Mouse (Mus musculus) liver, adult 2 months (tissue): ENCODE data around the gene Tardbp. TPM values are rescaled to one million over a fixed set of nuclear protein-coding genes. Genes with fewer than 3 reads are reported as not detected.

Source experiments
- DNase-seq: peaks from one replicate; pipeline ENCODE4 v3.0.0-alpha.2; 2011; ENCODE audit warnings: low read depth, low spot score; ENCODE audit errors: extremely low read depth
- H3K27ac ChIP-seq: fragments of 200-500 bp; replicated peaks from 2 replicates; pipeline ENCODE4 v1.5.1; 2012; ENCODE audit warnings: low read depth, mild to moderate bottlenecking, control low read depth, inconsistent platforms, low read length; ENCODE audit not compliant: insufficient read depth
- H3K27me3 ChIP-seq: fragments of 200-500 bp; 2 replicates; pipeline ENCODE4 v1.6.1; 2012; ENCODE audit warnings: mild to moderate bottlenecking, moderate library complexity, low read length, inconsistent platforms; ENCODE audit not compliant: control insufficient read depth, insufficient read depth
- H3K36me3 ChIP-seq: fragments of 200-500 bp; 2 replicates; pipeline ENCODE4 v1.6.1; 2012; ENCODE audit warnings: low read length, inconsistent platforms; ENCODE audit not compliant: control insufficient read depth, insufficient read depth
- H3K4me1 ChIP-seq: fragments of 200-500 bp; 2 replicates; pipeline ENCODE4 v1.6.1; 2011; ENCODE audit warnings: low read length; ENCODE audit not compliant: control insufficient read depth, insufficient read depth
- H3K4me3 ChIP-seq: fragments of 200-500 bp; 2 replicates; pipeline ENCODE4 v1.5.1; 2011; ENCODE audit warnings: low read depth, mild to moderate bottlenecking, control low read depth, low read length, moderate library complexity; ENCODE audit not compliant: insufficient read depth
- H3K79me2 ChIP-seq: fragments of 200-500 bp; 2 replicates; pipeline ENCODE4 v1.6.1; 2012; ENCODE audit warnings: inconsistent platforms, mild to moderate bottlenecking, low read length, moderate library complexity; ENCODE audit not compliant: control insufficient read depth, insufficient read depth
- H3K9ac ChIP-seq: fragments of 200-500 bp; 2 replicates; pipeline ENCODE4 v1.6.1; 2012; ENCODE audit warnings: low read depth, mild to moderate bottlenecking, control low read depth, inconsistent platforms, low read length
- CTCF ChIP-seq: fragments of 200-500 bp; IDR thresholded peaks from 2 replicates; pipeline ENCODE4 v1.5.1; 2011; ENCODE audit warnings: low read depth, low read length, control low read depth
- POLR2A ChIP-seq: fragments of 200-500 bp; IDR thresholded peaks from 2 replicates; pipeline ENCODE4 v1.6.1; 2011; ENCODE audit warnings: low read length, control low read depth; ENCODE audit not compliant: insufficient read depth; ENCODE audit errors: extremely low read depth
- whole genome bisulfite sequencing: fragments of 180-500 bp; shearing (Covaris S2); methylation state at CpG from one replicate; pipeline ENCODE4 v1.1.7; 2018; 5-methylcytosine and 5-hydroxymethylcytosine counted together
- polyA plus RNA-seq: library from polyadenylated mRNA; depleted of rRNA; stranded (reverse); fragments of >200 nt; gene quantifications from 2 replicates; pipeline ENCODE4 v1.2.3, GENCODE M21; 2012
- total RNA-seq: library from RNA; depleted of rRNA; stranded (reverse); fragments of >200 nt; gene quantifications from 2 replicates; pipeline ENCODE4 v1.2.3, GENCODE M21; 2014

Gene Tardbp
- total and polyA plus RNA-seq, 2 experiments, result 33.4 to 87.2 TPM

DNA sequence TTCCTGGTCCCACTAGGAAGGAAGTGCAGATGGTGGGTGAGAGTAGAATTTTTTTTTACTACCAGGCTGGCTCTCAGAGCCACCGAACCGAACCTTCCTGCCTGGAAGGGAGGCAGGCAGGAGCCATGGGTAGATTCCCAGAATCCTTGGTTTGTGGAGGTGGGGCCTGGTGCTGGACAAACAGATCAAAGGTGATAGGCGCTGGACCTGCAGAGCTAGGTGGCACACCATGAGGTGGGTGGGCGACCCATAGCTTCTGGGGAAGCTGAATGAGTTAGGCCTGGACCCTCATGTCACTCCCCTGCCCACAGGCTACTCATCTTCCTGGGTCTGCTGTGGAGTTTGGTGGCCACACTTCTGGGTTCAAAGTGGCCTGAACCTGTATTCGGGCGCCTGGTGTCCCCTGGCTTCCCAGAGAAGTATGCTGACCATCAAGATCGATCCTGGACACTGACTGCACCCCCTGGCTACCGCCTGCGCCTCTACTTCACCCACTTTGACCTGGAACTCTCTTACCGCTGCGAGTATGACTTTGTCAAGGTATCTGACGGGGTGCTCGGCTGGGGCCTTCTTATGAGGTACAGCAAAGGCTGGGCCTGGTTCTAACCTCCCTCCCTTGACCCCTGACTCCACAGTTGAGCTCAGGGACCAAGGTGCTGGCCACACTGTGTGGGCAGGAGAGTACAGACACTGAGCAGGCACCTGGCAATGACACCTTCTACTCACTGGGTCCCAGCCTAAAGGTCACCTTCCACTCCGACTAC, 24.3 kb downstream of the Tardbp start, which contains the start of gene Masp2:
Masp2 (plus strand) TSS at position 198 of the 764 bp plus-strand sequence.
- H3K27ac ChIP-seq, result peak within 1 kb of the TSS; percentile 92
- H3K4me3 ChIP-seq, result peak within 1 kb of the TSS; percentile 84
- 27% methylated on average over 14 of the region's 14 CpGs for WGBS
- H3K27me3 ChIP-seq, result no peaks in the 10 kb centered on the region
- H3K9ac ChIP-seq, result peak within 1 kb of the TSS; percentile 91
- TF ChIP-seq POLR2A, result peak; percentile 87
- TF ChIP-seq CTCF, result 0 out of 2 replicates have a peak, but pooled peaks have one; percentile 7
- peaks cover 21% of the 10 kb centered on the region for H3K4me1 ChIP-seq
- H3K36me3 ChIP-seq, result peaks cover 8% of the 10 kb centered on the region; the same call in 1 of the 2 replicates
- H3K79me2 ChIP-seq, result peaks cover 4% of the 10 kb centered on the region; the same call in 1 of the 2 replicates
- DNase-seq, result peak; percentile 86

DNA sequence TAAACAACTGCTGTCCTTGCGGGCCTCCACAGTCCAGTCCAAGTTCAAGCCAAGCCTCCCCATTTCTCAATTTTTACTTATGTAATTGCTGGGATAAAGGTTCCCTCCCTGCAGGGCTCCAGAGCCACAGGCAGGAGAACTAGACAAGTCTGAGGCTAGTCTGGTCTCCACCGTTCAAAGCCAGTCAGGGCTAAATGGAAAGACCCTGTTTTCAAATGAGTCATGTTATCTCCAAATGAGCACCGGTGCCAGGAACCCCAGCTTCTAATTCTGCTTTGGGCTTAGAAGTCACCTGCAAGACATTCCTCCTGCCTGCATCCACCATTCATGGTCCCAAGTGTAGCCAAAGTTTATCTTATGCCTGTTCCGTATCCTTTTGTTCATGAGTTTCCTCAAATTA, 24.9 kb downstream of the Tardbp start:
- H3K4me1 ChIP-seq, result peaks cover 20% of the 10 kb centered on the region
- peaks cover 7% of the 10 kb centered on the region; the same call in 1 of the 2 replicates for H3K36me3 ChIP-seq
- peak; percentile 83 for DNase-seq
- 25% methylated on average over 4 of the region's 4 CpGs for WGBS
- peak overlapping the region; percentile 75 for H3K9ac ChIP-seq
- no peak overlapping the region; the same call in 1 of the 2 replicates for H3K4me3 ChIP-seq
- H3K79me2 ChIP-seq, result peaks cover 4% of the 10 kb centered on the region; the same call in 1 of the 2 replicates
- peak overlapping the region; percentile 92 for H3K27ac ChIP-seq
- H3K27me3 ChIP-seq, result no peaks in the 10 kb centered on the region
- TF ChIP-seq CTCF (no peak), POLR2A (peak; percentile 62; the same call in 1 of the 2 replicates)

- Histone ChIP-seq H3K4me1 (peaks cover 20% of the 10 kb centered on the region), H3K27ac (peak overlapping the region; percentile 81), H3K9ac (no peak overlapping the region), H3K27me3 (no peaks in the 10 kb centered on the region), H3K36me3 (peaks cover 17% of the 10 kb centered on the region; the same call in 1 of the 2 replicates), H3K4me3 (no peak overlapping the region), H3K79me2 (peaks cover 4% of the 10 kb centered on the region; the same call in 1 of the 2 replicates)
- peak; percentile 59 for DNase-seq
- no peak for TF ChIP-seq POLR2A
- TF ChIP-seq CTCF, result no peak
- 58% methylated on average over 4 of the region's 4 CpGs for WGBS
Measured at GRCm38 (mm10) chr4:148600316-148600715, 26.5 kb downstream of the Tardbp start.

DNA sequence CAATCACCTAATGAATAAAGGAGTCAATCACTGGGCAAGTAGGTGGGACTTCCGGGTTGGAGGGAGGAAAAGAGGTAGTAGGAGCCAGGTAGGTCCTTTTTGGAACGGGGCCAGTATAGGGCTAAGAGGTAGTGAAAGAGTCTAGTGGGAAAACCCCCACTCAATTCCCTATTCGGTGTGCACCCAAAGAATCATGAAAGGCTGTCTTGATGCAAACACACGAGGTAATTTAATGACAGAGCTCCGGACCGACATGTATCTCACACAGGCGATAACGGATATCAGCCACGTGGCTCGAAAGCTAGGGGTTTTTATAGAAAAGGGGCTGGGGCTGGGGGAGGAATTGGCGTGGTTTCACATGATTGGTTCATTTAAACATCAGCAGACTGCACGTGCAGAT, 28.0 kb downstream of the Tardbp start:
- Histone ChIP-seq H3K4me1 (peaks cover 11% of the 10 kb centered on the region; the same call in 1 of the 2 replicates), H3K79me2 (no peaks in the 10 kb centered on the region; the same call in 1 of the 2 replicates), H3K9ac (no peak overlapping the region), H3K4me3 (no peak overlapping the region), H3K36me3 (peaks cover 21% of the 10 kb centered on the region; the same call in 1 of the 2 replicates), H3K27me3 (no peaks in the 10 kb centered on the region), H3K27ac (no peak overlapping the region)
- 95% methylated on average over 12 of the region's 12 CpGs for WGBS
- TF ChIP-seq CTCF (no peak), POLR2A (no peak)
- DNase-seq, result no peak

GRCm38 (mm10) chr4:148596731-148597130, 30.1 kb downstream of the Tardbp start:
- no peak overlapping the region for H3K4me3 ChIP-seq
- peaks cover 5% of the 10 kb centered on the region; the same call in 1 of the 2 replicates for H3K79me2 ChIP-seq
- H3K27me3 ChIP-seq, result no peaks in the 10 kb centered on the region
- WGBS, result 96% methylated on average over 3 of the region's 3 CpGs
- peaks cover 21% of the 10 kb centered on the region; the same call in 1 of the 2 replicates for H3K36me3 ChIP-seq
- no peak overlapping the region for H3K9ac ChIP-seq
- no peak overlapping the region for H3K27ac ChIP-seq
- no peak for DNase-seq
- TF ChIP-seq CTCF (no peak), POLR2A (no peak)
- H3K4me1 ChIP-seq, result peaks cover 18% of the 10 kb centered on the region

DNA sequence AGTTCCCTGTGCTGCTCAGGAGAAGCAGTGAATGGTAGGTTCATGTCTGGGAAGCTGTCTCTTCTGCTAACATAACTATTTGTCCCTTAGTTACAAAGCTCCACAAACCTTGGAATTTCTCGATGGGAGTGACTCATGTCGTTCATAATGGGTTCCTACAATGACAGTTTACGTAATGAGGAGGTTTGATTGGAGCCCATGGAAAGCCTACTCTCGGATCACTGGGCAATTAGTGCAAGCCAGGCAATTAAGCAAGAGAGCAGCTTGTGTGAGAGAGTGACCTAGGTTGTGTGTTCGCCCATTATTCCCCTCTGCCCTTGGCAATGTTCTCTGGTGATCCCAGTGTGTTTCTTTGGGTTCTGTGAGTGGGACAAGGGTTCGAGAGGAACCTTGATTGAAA, 30.9 kb downstream of the Tardbp start:
- Histone ChIP-seq H3K9ac (no peak overlapping the region), H3K27ac (no peak overlapping the region), H3K27me3 (no peaks in the 10 kb centered on the region), H3K36me3 (peaks cover 21% of the 10 kb centered on the region; the same call in 1 of the 2 replicates), H3K4me1 (peaks cover 15% of the 10 kb centered on the region), H3K4me3 (no peak overlapping the region), H3K79me2 (peaks cover 9% of the 10 kb centered on the region; the same call in 1 of the 2 replicates)
- no peak for DNase-seq
- no peak for TF ChIP-seq CTCF
- TF ChIP-seq POLR2A, result no peak
- WGBS, result 90% methylated on average over 6 of the region's 6 CpGs
